Mouse (Mus musculus): ENCODE measurements at regions not wholly inside any gene's neighbourhood (a gene's known extent, or its start where the extent isn't known, plus 50 kb on each side); places are given as distances from the start of the nearest gene placed in this dataset.

GRCm38 (mm10) chr4:55823583-55823982 is 291.3 kb upstream of the Klf4 start:
- DNase-seq (ENCODE audit: low read depth, low spot score), result no peak

GRCm38 (mm10) chr4:55817035-55817818 is 285.0 kb upstream of the Klf4 start:
- DNase-seq (ENCODE audit: low read depth, low spot score), result no peak

- DNase-seq (ENCODE audit: low read depth, low spot score), result no peak
These were observed 283.6 kb upstream of the Klf4 start for GRCm38 (mm10) chr4:55815832-55816231.

- DNase-seq (ENCODE audit: low read depth, low spot score), result no peak
These were observed 280.6 kb upstream of the Klf4 start for GRCm38 (mm10) chr4:55812846-55813245.

GRCm38 (mm10) chr4:55811656-55812055 is 279.4 kb upstream of the Klf4 start:
- DNase-seq (ENCODE audit: low read depth, low spot score), result no peak

GRCm38 (mm10) chr4:55808501-55808900 is 276.2 kb upstream of the Klf4 start:
- no peak for DNase-seq (ENCODE audit: low read depth, low spot score)

GRCm38 (mm10) chr4:55806799-55807198 is 274.5 kb upstream of the Klf4 start:
- no peak for DNase-seq (ENCODE audit: low read depth, low spot score)

- DNase-seq (ENCODE audit: low read depth, low spot score), result no peak
These were observed 273.2 kb upstream of the Klf4 start for GRCm38 (mm10) chr4:55805255-55806051.

GRCm38 (mm10) chr4:55802101-55802500 is 269.8 kb upstream of the Klf4 start:
- DNase-seq (ENCODE audit: low read depth, low spot score), result no peak

GRCm38 (mm10) chr4:55798099-55798498 is 265.8 kb upstream of the Klf4 start:
- no peak for DNase-seq (ENCODE audit: low read depth, low spot score)

GRCm38 (mm10) chr4:55781329-55781847 is 249.1 kb upstream of the Klf4 start:
- DNase-seq (ENCODE audit: low read depth, low spot score), result no peak

GRCm38 (mm10) chr4:55779581-55779980 is 247.3 kb upstream of the Klf4 start:
- no peak for DNase-seq (ENCODE audit: low read depth, low spot score)

GRCm38 (mm10) chr4:55775858-55776257 is 243.6 kb upstream of the Klf4 start:
- no peak for DNase-seq (ENCODE audit: low read depth, low spot score)

- no peak for DNase-seq (ENCODE audit: low read depth, low spot score)
These were observed 242.3 kb upstream of the Klf4 start for GRCm38 (mm10) chr4:55774571-55774970.

GRCm38 (mm10) chr4:55769656-55770055 is 237.4 kb upstream of the Klf4 start:
- no peak for DNase-seq (ENCODE audit: low read depth, low spot score)

GRCm38 (mm10) chr4:55768325-55768724 is 236.1 kb upstream of the Klf4 start:
- DNase-seq (ENCODE audit: low read depth, low spot score), result no peak

- no peak for DNase-seq (ENCODE audit: low read depth, low spot score)
These were observed 234.9 kb upstream of the Klf4 start for GRCm38 (mm10) chr4:55767133-55767532.

GRCm38 (mm10) chr4:55765780-55766179 is 233.5 kb upstream of the Klf4 start:
- DNase-seq (ENCODE audit: low read depth, low spot score), result no peak

GRCm38 (mm10) chr4:55763112-55763511 is 230.8 kb upstream of the Klf4 start:
- no peak for DNase-seq (ENCODE audit: low read depth, low spot score)

- DNase-seq (ENCODE audit: low read depth, low spot score), result no peak
These were observed 230.1 kb upstream of the Klf4 start for GRCm38 (mm10) chr4:55762389-55762788.

GRCm38 (mm10) chr4:55757148-55757927 is 225.1 kb upstream of the Klf4 start:
- DNase-seq (ENCODE audit: low read depth, low spot score), result no peak

Measured in retina, postnatal 7 days (tissue).